Mouse (Mus musculus) small intestine, adult 2 months (tissue): ENCODE results near the gene Eif4b.

Source experiments
- CTCF ChIP-seq: fragments of 200-500 bp; IDR thresholded peaks from 2 replicates; pipeline ENCODE4 v1.5.1; 2012; ENCODE audit warnings: low read depth, mild to moderate bottlenecking, control low read depth, inconsistent platforms, low read length, moderate library complexity, mixed read lengths; ENCODE audit not compliant: insufficient replicate concordance, insufficient read length; ENCODE audit errors: extremely low read depth
- POLR2A ChIP-seq: fragments of 200-500 bp; IDR thresholded peaks from 2 replicates; pipeline ENCODE4 v1.6.1; 2012; ENCODE audit warnings: low read depth, mild to moderate bottlenecking, control low read depth, inconsistent platforms, low read length, moderate library complexity

DNA sequence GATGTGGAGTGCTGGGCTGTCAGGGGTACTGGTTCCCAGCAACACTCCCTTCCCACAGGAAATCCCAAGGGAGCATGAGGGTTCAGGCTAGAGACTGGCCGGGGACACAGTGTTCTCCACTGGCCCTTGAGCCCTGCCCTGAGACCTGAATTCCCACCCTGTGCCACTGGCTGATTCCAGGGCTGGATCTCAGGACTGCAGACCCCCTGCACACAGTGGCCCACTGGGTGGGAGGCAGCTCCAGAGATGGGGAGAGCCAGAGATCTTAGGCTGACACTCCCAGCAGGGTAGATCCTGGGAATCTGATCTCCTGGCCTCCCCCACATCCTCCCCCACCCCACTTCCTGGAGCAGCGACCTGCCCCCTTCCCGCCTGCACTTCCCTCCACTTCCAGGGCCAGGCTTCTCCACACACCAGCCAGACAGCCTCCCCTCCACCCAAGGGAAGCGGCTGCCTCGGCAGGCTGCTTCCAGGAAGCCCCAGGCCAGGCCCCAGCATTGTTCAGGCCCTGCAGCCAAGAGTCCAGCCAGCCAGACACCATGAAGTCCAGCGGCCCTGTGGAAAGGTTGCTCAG lies 29.1 kb downstream of the Eif4b start:
- no peak for TF ChIP-seq POLR2A
- TF ChIP-seq CTCF = no peak
